Mouse (Mus musculus) kidney, postnatal 36 days (tissue): ENCODE results near the gene Gstk1.

ENCODE experiments used
- DNase-seq, 2 experiments: peaks; one replicate each; pipeline ENCODE4 v3.0.0; 2021 to 2022; ENCODE audit warnings: mixed read lengths in 2 of 2

Gstk1 gene

GRCm38 (mm10) chr6:42270817-42271216 is 25.1 kb downstream of the Gstk1 start:
- DNase-seq = no peak

- peak; percentile 11 to 47 for DNase-seq
Measured at GRCm38 (mm10) chr6:42276151-42276550, 30.4 kb downstream of the Gstk1 start.

GRCm38 (mm10) chr6:42282865-42283528 is 37.3 kb downstream of the Gstk1 start:
- DNase-seq = no peak

GRCm38 (mm10) chr6:42286448-42286847 is 40.7 kb downstream of the Gstk1 start, which contains the start of gene Clcn1:
Gene Clcn1, plus strand, starts transcription at chr6:42286685.
- DNase-seq = no peak

GRCm38 (mm10) chr6:42287562-42287961 is 41.8 kb downstream of the Gstk1 start:
- no peak for DNase-seq

GRCm38 (mm10) chr6:42293327-42293726 is 47.6 kb downstream of the Gstk1 start:
- no peak for DNase-seq

- DNase-seq = no peak
Measured at GRCm38 (mm10) chr6:42295549-42296094, 49.9 kb downstream of the Gstk1 start.

GRCm38 (mm10) chr6:42299362-42299761 is 53.6 kb downstream of the Gstk1 start:
- DNase-seq = no peak
